Mouse (Mus musculus) monocyte, adult 5-6 weeks (primary cell): ENCODE results near the gene Ilf3. TPM values are rescaled to one million over a fixed set of nuclear protein-coding genes. Genes with fewer than 3 reads are reported as not detected.
A peak's percentile ranks its signal among the peaks of the same experiment; 100 is the strongest.

Experiments used
- ATAC-seq: fragments of 153-309, 156-312 bp; replicated peaks from 2 replicates; pipeline ENCODE4 v1.8.0; 2017; ENCODE audit warnings: mild to moderate bottlenecking; ENCODE audit not compliant: low TSS enrichment, insufficient number of reproducible peaks, severe bottlenecking, poor library complexity, low FRiP score
- total RNA-seq: library from RNA; stranded (forward); fragments of 200-1000, 200-491, 200-594 nt; gene quantifications from 3 replicates; pipeline ENCODE4 v1.2.3, GENCODE M21; 2017

The Ilf3 gene
- total RNA-seq, 1 experiment from 2014 or later = 47.3 TPM

DNA sequence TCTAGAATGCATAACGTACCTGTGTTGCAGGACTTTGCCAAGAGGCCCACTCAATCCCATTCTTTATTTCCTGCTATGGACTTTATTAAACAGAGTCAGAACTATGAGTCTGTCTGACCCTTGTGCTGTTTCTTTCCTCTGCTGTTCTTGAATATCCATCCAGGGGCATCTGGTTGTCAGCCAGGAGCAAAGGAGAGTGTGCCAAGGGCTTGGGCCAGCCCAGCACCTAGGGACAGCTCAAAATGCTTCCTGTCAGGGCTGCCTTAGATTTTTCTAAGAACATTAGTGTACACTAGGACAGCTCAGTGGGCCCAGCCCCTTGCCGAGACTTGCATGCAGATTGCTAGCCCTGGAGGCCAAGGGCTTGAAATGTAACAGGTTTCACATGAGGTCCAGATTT lies 60.1 kb downstream of the Ilf3 start:
- ATAC-seq = no peak

GRCm38 (mm10) chr9:21428178-21428577 lies 60.5 kb downstream of the Ilf3 start:
- ATAC-seq = no peak

DNA sequence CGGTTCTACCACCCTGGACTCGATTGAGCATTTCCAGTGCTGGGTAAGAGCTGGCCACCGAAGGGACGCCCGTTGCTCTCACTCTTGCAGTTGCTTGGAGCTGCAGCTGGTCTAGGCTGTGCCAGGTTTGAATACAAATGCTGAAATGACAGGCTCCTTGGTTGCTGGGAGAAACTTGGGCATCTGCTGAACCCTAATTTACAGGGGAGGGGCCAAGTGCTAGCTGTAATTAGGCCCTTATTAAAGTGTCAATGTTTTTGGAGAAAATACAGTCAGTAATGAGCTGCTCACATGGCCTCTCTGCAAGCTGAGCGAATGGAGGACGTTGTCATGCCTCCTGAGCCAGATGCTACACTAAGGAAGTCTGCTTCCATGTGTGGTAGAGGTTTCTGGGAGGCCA lies 63.1 kb downstream of the Ilf3 start:
- no peak for ATAC-seq

GRCm38 (mm10) chr9:21432066-21432465 lies 64.4 kb downstream of the Ilf3 start:
- ATAC-seq = no peak

- no peak for ATAC-seq
Observed at GRCm38 (mm10) chr9:21433766-21434165, 66.1 kb downstream of the Ilf3 start.

DNA sequence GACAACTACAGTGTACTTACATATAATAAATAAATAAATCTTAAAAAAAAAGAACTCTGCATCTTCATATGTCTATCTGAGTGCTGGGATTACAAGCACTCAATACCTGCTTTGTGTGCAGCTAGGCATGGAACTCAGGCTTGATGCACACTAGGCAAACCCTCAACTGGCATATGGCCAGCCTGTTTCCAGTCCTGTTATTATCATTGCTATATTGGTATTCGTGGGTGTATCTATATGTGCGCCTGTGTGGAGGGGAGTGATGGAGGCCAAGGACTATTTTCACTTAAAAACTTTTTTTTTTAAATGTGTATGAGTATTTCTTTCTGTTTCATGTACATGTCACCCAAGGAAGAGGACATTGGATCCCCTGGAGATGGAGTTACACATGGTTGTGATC lies 66.7 kb downstream of the Ilf3 start:
- ATAC-seq = no peak

DNA sequence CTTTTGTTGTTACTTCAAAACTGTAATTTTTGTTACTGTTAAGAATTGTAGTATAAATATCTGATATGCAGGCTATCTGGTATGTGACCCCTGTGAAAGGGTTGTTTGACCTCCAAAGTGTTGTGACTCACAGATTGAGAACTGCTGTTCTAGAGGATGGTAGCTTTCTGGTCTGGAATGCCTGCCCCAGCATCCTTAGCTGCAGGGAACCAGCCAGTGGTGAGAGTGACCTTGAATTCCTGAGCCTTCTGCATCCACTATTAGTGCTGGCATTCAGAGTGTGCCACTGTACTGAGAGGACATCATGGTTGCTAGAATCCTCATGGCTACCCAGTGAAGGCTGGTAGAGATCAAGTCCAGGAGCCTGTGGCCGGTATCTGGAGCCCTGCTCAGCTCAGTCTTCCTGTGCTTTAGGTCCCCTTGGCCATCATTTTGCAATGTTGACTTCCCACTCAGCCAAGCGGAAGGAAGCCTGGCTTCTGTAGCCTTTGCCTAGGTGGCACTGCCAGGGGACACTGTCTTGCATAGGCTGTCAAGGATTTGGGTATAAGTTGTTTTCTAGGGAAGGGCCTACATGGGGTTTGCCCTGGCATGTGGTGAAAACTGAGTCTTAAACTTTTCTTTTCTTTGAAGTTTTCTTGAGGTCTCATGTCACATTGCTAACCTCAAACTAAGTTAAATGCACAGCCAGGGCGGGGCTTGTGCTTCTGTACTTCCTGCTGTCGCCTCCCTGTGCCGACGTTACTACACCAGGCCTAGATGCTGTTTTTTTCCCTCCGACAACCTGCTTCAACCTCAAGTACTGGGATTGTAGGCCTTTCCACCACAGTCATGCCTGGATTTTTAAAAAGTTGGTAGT lies 68.3 kb downstream of the Ilf3 start:
- ATAC-seq = peak; percentile 68

DNA sequence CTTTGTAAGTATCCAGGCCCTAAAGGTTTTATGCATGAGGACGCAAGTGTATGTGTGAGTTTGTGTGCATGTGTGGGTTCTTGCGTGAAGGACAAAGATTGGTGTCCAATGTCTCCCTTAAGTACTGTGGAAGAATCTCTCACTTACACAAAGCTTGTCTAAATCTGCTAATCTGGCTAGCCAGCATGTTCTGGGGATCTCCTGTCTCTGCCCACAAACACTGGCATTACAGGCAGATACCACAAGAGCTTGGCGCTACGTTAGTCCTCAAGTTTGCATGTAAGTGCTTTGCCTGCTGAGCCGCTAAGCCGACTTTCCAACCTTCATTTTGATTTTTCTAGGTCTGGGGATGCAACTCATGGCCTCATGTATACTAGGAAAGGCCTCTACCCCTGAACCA lies 69.9 kb downstream of the Ilf3 start:
- ATAC-seq = no peak

DNA sequence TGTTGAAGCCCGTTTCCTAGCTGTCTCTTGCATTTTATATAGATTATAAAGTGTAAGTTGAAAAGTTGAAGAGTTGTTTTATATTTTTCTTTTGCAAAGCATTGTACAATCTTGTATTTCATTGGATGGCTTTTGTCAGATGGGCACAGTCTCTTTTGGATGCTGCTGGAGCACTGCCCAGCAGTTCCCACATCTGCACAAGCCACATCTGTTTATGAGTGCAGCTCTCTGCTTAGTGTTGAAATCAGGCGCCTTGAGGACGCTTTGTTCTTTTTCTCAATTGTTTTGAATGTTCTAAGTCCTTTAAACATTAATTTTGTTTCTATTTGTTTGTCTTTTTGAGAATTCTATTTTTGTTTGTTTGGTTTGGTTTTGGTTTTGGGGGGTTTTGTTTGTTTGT lies 70.5 kb downstream of the Ilf3 start:
- no peak for ATAC-seq

DNA sequence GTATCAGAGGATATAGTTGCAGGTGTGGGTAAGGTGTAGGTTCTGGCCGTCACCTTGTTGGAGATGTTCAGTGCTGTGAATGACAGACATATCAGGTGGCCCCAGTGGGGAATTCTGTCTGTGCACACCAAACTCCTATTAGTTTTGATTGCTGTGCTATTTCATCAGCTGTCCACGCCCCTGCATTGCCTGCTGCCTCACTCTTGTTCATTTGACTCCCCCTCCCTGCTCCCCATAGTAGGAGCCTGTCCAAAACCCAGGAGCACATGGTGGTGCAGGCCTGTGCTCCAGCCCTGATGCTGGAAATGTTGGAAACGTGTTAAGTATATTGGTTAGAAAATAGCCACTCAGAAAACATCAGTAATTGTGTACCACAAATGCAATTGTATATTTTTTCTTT lies 71.8 kb downstream of the Ilf3 start:
- no peak for ATAC-seq

- ATAC-seq = no peak
Observed at GRCm38 (mm10) chr9:21439914-21440313, 72.2 kb downstream of the Ilf3 start.

DNA sequence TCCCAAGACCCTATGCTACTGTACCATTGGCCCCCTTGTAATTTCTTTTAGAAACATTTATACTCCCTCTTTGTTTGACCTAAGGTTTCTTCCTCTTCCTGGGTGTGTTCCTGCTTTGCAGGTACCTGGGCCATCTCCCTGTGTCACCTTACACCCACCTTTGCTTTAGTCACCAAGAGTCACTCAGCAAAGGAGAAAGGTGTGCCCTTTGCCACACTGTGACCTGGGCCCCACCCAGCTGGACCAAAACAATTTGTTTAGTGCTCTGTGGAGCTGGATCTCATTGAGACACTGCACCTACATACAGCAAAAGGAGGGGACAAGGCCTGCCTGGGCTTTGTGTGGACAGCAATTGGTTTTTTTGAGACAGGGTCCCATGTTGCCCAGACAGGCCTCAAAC lies 72.7 kb downstream of the Ilf3 start:
- no peak for ATAC-seq

DNA sequence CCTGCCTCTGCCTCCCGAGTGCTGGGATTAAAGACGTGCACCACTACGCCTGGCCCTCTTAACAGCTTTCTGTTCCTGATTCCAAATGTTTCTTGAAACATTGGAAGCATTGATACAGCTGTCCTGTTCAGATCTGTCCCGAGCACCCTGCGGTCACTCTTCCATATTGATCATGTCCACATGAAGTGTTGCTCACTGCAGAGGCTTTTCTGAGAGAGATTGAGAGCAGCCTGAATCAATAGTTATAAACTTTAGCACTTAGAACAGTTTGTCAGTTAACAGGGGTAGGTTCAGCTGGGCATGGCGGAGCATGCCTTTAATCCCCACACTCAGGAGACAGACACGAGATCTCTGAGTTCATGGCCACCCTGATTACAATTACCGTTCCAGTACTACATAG lies 76.2 kb downstream of the Ilf3 start:
- no peak for ATAC-seq

GRCm38 (mm10) chr9:21444574-21444973 lies 76.9 kb downstream of the Ilf3 start:
- ATAC-seq = no peak

- ATAC-seq = no peak
Observed at GRCm38 (mm10) chr9:21445081-21445744, 77.5 kb downstream of the Ilf3 start.

DNA sequence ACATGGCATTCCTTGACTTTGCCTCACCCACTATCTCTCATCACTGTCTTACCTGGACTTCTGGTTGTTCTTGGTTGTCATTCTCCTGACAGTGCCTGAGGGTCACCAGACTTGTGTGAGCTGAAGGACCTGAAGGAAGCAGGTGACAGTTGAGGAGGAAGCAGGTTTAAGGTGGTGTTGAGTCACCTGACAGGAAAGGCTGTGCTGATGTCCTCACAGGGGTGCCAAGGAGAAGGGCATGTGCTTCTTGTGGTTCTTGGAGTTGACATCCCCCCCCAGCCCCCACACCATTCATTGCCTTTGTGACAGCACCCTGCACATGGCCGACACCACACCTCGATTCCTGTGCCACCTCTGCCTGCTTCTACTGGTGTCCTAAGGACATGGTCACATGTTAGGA lies 80.1 kb downstream of the Ilf3 start:
- ATAC-seq = no peak

DNA sequence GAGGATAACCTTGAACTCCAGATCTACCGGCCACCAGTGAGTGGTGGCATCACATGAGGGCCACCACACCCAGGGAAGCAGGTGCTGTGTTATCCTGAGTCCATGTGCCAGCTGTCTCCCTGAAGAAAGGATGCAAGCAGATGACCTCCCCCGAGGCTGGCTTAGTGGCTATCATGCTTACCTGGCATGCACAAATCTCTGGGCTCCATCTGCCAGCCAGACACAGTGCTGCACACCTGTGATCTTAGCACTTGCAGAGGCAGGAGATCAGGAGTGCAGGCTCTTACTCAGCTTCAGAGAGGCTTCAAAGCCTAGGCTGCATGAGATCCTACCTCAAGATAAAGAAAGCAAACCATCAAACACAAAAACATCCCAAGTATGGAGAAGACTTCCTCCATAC lies 82.0 kb downstream of the Ilf3 start:
- no peak for ATAC-seq

DNA sequence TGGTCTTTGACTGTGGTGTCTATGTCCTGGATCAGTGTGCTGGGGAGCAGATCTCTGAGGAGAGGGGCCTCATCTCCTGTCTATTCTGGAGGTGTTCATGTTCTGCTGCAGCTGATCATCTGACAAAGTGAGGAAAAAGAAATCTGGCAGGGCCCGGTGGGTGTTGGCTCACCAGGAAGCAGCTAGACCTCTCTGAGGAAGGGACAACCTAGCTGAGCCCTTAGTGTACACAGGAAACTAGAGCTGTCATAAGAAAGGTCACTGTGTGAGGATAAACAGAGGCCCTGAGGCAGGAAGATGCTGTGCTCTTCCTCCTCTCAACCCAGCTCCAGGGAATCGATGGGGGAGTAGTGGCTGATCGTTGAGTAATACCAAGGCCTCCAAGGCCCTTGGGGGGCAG lies 82.6 kb downstream of the Ilf3 start:
- ATAC-seq = no peak

DNA sequence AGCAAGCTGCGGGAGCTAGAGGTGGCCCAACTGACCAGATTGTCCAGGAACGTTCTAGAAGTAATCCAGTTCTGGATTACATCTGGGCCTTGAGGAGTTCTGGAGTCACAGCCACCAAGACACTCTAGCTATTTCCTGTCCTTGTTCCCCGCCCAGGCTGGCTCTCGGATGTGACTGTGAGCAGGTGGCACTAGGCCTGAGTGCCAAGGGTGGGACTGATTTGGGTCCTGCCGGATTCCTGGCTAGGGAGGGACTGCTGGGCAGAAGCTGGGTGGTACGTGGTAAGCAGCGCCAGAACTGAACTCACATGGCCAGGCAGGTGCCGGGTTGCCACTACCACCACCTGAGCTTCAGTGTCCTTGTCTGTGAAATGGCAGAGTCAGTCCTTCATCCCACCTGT lies 83.7 kb downstream of the Ilf3 start:
- ATAC-seq = no peak

- no peak for ATAC-seq
Observed at GRCm38 (mm10) chr9:21451870-21452269, 84.2 kb downstream of the Ilf3 start.
